Mouse (Mus musculus): ENCODE data around the gene Mpc1. TPM values are rescaled to one million over a fixed set of nuclear protein-coding genes. Genes with fewer than 3 reads are reported as not detected.
"Not testable (repeated sequence)": the region's sequence is repeated elsewhere in the genome, so short reads cannot be mapped to it uniquely, and the experiment has no call there.

Gene Mpc1
- 100 to 1,000 TPM in 1 of 2 experiments, 10 to 100 TPM in 1; 97.6 to 134 TPM for total RNA-seq (2021)
- long read RNA-seq, experiment 1, partial matches to known transcripts: 0 of 124 reads
- long read RNA-seq, experiment 1, other reads (novel, unspliced or antisense): 121 of 124 reads
- long read RNA-seq, experiment 2, partial matches to known transcripts: 0 of 90 reads
- long read RNA-seq, experiment 2, other reads (novel, unspliced or antisense): 89 of 90 reads

- DNase-seq (ENCODE audit: low spot score in 2 of 2): peak; percentile 31 to 47
Measured at GRCm38 (mm10) chr17:8282821-8283525, at the start of gene Mpc1. Mpc1 (plus strand) TSS chr17:8282904.

- no peak for DNase-seq (ENCODE audit: low spot score in 2 of 2)
Measured at GRCm38 (mm10) chr17:8233618-8234214, 49.0 kb upstream of the Mpc1 start.

- DNase-seq (ENCODE audit: low spot score in 2 of 2): no peak
Measured at GRCm38 (mm10) chr17:8234537-8234936, 48.2 kb upstream of the Mpc1 start.

GRCm38 (mm10) chr17:8235743-8236142 is 47.0 kb upstream of the Mpc1 start, which contains the start of gene Ccr6:
Ccr6 (plus strand) TSS chr17:8236043.
- no peak for DNase-seq (ENCODE audit: low spot score in 2 of 2)

GRCm38 (mm10) chr17:8238012-8238710 is 44.5 kb upstream of the Mpc1 start:
- no peak for DNase-seq (ENCODE audit: low spot score in 2 of 2)

GRCm38 (mm10) chr17:8239561-8239960 is 43.1 kb upstream of the Mpc1 start:
- no peak for DNase-seq (ENCODE audit: low spot score in 2 of 2)

DNA sequence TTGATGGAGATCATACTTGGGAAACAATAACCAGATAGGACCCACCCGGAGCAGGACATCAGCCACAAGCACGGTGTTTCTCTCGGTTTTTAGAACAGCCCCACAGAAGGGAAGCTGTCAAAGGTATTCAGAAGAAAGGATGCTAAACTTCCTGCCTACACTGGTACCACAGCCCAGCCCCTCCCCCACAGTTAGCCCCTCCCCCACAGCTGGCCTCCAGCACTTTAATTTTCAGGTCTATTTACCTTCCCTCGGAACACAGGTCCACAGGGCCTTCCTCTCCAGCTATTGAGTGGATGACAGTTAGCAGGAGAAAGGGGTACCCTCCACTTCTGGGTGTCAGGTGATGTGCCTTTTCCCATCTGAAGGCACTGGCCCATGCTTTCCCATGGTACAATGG is 42.2 kb upstream of the Mpc1 start:
- DNase-seq (ENCODE audit: low spot score in 2 of 2): no peak

DNA sequence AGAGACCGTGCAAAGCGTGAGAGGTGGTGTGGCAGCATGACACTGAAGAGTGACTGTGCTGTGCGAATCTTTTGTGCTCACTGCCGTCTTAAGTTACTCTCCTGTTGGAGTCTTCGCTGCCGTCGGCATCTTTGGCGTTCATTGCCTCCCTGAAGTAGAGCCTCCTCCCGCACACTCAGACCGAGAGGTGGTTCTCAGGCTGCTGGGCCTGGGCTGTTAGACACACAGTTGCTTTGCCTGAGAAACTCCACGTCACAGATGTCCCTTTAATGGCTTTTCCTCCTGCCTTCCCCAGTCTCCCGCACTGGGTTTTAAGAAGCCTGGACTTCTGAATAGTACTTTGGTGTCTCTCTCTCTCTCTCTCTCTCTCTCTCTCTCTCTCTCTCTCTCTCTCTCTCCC is 41.1 kb upstream of the Mpc1 start:
- no peak for DNase-seq (ENCODE audit: low spot score in 2 of 2)

DNA sequence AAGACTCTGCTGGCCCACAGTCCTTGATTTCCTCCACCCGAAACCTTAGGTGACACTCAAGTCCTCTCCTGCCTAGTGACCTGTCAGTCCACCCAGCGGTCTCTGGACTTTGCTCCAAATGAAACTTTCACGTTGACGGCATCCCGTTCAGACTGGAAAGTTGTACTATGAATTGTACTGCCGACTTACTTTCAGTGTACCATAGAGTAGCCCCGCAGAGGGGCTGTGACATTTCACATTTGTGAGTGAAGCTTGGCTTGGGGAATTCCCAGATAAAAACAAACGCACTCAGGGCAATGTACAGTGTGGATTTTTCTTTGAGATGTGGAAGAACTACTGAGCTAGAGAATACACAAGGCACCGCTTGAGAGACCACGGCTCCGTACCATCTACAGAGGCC is 40.5 kb upstream of the Mpc1 start:
- no peak for DNase-seq (ENCODE audit: low spot score in 2 of 2)

DNA sequence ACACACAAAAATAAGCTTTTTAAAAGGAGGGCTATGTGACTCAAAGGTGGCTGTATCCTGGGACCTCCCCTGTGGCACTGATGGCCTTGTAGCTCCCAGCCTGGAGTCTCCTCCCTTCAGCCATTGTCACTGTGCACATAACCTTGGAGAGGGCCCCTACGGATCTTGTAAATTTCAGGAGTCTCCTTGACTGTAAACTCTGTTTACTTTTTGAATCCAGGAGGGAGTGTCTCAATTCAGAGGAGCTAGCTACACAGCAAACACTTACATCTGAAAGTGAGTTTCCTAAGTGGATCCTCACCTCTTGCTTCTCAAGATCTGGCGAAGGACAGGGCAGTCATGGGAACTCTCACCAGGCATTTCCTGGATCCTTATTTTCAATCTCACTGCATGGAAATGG is 38.6 kb upstream of the Mpc1 start:
- no peak for DNase-seq (ENCODE audit: low spot score in 2 of 2)

- DNase-seq (ENCODE audit: low spot score in 2 of 2): no peak
Measured at GRCm38 (mm10) chr17:8246102-8246754, 36.5 kb upstream of the Mpc1 start.

- no peak for DNase-seq (ENCODE audit: low spot score in 2 of 2)
Measured at GRCm38 (mm10) chr17:8251704-8252103, 31.0 kb upstream of the Mpc1 start.

DNA sequence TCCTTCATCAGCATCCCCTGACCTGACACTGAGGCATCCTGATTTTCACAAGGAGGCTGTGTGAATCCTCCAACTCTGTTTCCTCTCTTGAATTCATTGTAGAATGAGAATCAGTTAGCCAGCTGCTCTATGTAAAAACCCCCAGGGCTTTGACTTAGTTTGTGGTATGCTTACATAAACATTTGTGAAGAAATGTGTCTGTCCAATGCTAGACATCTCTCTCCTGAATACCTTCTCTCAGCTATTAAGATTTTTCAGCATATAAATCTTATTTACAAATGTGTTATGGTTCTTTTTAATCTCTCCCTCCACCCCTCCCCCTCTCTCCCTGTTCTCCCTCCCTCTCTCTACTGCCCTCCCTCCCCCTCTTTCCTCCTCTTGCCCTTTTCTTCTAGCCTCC is 28.4 kb upstream of the Mpc1 start:
- no peak for DNase-seq (ENCODE audit: low spot score in 2 of 2)

DNA sequence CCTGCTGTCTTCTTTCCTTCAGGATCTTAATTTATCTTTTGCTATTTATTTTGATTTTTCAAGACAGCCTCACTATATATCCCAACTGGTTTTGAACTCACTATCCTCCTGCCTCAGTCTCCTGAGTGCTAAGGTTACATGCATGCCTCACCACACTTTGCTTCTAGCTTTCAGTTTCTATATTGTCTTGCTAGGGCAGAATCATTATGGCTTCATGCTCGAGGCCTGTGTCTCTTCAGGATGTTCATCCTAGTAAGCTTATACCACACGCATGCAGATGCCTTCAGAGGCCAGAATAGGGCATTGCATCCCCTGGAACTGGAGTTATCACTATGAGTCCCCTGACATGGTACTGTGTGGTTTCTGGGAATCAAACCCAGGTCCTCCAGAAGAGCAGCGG is 27.8 kb upstream of the Mpc1 start:
- no peak for DNase-seq (ENCODE audit: low spot score in 2 of 2)

DNA sequence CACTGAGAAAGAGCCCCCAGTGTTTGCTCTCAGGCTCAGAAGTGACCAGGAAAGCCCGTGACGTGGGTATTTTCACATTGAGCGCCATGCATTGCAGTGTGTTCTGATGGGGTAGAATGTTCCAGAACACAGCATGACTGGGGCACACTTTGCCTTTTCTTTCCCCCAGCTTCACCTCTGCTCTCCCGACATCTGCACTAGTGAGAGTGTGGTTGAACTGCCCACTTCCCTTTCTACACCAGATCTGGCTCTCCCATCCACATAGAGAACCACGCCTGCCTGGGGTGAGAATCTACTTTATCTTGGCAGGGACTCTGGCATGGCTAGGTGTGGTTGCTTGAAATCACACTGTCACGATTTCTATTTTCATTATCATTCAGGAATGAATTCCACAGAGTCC is 27.1 kb upstream of the Mpc1 start:
- DNase-seq (ENCODE audit: low spot score in 2 of 2): no peak

- no peak for DNase-seq (ENCODE audit: low spot score in 2 of 2)
Measured at GRCm38 (mm10) chr17:8256982-8257381, 25.7 kb upstream of the Mpc1 start.

GRCm38 (mm10) chr17:8264638-8265037 is 18.1 kb upstream of the Mpc1 start:
- DNase-seq (ENCODE audit: low spot score in 2 of 2): not testable (repeated sequence)

- no peak for DNase-seq (ENCODE audit: low spot score in 2 of 2)
Measured at GRCm38 (mm10) chr17:8272054-8272749, 10.5 kb upstream of the Mpc1 start.

- no peak for DNase-seq (ENCODE audit: low spot score in 2 of 2)
Measured at GRCm38 (mm10) chr17:8272951-8273350, 9.8 kb upstream of the Mpc1 start.

DNA sequence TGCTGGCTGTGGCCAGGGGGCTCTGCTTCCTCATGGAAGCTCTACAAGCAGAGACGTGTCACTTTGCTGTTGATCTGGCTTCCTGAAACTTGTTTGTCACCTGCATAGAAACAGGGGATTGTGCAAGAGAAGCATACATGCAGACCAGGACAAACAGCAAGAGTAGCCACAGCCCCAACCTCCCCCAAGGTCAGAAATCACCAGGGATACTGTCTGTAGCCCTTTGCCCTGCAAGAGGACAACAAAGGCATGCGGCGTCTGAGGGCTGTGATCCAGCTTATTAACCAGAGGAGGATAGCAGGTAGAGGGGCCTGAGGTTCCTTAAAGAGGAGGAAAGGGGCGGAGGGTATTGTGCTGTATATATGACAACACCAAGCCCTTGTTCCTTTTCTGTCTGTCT is 6.6 kb upstream of the Mpc1 start:
- no peak for DNase-seq (ENCODE audit: low spot score in 2 of 2)

DNA sequence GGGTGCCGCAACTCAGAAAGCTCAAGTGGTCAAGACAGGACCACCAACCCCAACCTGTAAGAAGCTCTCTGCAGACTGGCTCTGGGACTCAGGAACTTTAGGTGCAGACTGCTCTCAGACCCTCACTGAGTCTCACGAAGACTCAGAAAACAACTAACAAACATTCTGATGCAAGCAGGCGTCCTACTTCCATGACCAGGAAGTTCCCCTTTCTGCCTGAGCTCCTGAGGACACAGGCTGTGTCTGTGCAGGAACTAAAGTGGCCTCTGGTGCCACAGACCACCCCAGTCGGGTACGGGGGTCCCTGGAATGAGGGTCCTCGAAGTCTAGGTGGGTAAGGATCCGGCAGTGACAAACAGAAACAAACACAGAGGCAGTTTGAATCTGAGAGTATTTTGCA is 6.0 kb upstream of the Mpc1 start:
- DNase-seq (ENCODE audit: low spot score in 2 of 2): no peak
